Mouse (Mus musculus) A20 (cell line): ENCODE measurements at regions not wholly inside any gene's neighbourhood (a gene's known extent, or its start where the extent isn't known, plus 50 kb on each side); places are given as distances from the start of the nearest gene placed in this dataset.
A peak's percentile ranks its signal among the peaks of the same experiment; 100 is the strongest.

Experiments used
- DNase-seq: peaks from one replicate; pipeline ENCODE4 v3.0.0-alpha.2; 2011; ENCODE audit warnings: low read depth, low spot score

DNA sequence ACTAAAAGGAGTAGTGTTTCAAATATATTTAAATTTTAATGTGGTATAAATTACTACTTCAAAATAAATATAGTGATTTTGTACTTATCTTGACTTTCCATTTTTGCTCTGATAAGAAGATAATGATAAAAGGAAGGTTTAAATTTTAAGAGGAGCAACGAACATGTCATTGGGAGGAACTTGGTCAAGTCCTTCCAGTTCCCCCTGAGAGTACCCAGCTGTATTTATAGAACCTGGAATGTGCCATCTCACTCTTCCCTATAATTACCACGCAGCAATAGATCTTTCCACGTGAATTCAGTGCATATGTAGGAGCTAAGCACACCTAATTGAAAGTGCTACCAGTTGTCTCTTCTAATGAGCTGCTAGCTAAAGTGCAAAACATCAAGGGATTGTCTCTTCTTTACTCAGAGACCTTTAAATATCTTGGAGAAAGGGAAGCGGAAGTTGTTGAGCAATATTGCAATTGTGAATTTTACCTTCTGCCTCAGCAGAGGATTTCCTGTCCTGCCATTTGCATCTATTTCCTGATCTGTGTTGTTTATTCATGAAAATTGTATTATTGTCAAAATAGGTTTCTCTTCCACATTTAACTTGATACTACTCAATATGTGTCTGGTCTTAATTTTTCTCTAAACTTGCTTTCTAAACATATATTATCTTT lies 1243.0 kb upstream of the Zeb2 start:
- peak; percentile 78 for DNase-seq

DNA sequence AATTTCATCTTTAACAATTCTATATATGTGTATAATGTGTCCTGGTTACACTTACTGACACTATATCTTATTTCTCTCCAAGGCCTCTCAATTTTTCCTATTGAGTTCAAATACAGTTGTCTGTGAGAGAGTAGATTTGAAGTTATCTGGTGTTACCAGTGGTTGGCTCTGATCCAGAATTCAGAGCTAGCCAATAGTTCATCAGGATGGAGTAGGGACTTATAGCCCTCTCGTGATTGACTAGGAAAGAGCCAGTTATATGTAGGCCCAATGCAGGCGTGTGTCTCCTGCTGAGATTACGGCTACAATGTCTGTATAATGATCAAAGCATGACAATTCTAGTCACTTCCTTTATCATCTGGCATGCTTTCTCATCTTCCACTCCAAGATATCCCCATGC lies 1241.0 kb upstream of the Zeb2 start:
- DNase-seq = no peak

DNA sequence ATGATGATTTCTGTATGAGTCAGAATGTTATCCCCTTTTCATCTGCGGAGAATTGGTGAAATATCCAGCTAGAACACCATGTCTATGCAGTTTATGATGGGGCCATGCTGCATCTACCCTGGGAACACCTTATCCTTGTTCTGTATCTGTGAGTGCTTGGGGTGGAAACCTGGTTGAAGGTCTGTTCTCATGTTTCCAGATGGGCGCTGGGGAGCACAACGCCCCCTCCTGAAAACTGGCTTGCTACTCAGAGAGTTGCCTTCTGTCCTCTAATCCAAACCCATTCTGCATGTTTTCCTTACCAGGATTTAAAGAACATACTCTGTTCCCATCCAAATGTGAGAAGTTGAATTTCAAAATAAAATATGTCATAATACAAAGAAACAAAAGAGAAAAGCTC lies 1239.5 kb upstream of the Zeb2 start:
- no peak for DNase-seq

DNA sequence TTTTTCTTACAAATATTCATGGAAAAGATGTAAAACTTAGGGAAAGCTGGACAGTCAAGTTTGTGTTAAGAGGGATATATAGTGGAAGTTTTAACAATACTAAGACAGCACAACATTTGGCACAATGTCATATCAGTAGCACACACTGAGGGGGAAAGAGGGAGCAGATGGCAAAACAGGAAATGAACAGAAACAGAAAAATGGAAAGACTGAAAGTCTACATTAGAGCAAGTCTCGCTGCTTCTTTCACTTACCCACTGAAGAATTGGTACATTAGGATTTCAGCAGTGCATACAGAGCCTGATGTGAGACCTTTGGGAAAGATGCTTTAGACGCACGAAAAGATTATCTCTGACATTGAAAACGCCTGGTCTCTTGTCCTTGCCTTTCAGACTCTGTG lies 1223.5 kb upstream of the Zeb2 start:
- peak; percentile 77 for DNase-seq

DNA sequence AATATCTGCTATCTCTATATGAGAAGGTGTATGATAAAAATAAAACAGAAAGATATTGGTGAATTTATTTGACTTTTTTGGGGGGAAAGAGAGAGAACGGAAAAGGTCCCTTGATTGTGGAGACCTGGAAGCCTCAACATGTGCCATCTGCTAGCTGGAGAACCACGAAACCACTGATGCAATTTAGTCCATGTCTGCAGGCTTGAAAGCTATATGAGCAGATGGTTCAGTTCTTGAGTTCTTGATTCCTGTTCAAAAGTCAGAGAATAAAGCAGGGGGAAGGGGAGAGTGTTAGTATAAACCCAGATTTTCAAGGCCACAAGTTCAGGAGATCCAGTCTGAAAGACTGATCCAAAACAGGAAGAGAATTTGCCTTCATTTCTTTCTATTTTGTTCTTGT lies 1199.5 kb upstream of the Zeb2 start:
- no peak for DNase-seq

DNA sequence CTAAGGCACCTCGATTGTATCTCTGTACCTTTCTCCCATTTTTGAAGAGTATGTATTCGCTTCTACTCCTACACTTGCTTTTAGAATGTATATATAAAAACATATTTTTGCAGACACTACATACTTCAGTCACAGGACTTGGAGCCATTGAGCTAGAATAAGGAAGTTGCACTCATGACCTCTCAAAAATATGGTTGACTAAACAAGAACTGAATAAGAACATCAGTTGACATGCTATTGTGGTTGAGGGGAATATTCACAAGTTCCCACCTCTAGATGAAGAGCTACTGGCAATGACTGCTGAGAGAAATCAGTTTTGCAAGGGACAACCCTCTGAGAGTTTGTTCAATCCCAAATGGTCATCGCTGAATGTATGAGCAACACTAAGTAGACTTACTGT lies 1198.0 kb upstream of the Zeb2 start:
- peak; percentile 39 for DNase-seq

DNA sequence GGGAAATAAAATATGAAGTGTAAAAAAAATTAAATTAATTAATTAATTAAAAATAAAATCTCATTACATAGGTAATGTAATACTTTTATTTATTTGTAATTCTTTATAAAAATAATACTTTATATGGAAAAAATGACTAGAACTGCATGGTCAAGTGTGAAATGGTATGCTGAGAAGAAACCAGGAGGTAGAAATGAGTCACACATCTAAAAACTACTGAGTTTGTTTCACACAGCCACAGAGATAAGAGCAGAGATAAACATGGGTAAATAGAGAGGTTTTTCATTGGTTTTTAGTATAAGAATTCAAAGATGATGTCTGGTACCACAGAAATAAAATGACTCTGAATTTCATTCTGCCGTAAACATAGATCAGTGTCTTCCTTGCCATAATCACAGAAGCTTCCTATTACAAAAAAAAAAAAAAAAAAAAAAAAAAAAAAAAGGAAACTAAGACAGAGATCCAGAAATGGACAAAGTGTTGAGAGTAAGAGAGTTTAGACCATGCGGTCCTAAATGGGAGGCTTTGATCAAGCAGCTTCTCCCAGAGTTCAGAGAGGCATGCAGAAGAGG lies 1190.5 kb upstream of the Zeb2 start:
- DNase-seq = no peak

DNA sequence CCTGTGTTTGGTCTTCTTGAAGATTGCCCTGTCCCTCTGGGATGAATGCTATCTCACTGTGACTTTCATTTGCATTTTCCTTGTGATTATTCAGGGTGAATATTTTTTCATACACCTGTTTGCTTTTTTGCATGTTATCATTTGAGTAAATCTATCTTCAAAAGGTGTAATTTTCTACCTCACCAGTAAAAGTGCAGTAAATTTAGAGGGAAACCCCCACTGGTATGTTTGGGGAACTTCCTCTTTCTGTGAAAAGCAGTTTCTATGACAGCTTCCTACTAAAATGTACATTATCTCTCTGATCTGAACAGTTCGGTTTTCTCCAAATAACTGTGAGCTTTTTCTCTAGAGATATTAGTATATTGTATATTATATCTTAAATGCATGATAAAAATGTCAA lies 1185.4 kb upstream of the Zeb2 start:
- DNase-seq = peak; percentile 73

DNA sequence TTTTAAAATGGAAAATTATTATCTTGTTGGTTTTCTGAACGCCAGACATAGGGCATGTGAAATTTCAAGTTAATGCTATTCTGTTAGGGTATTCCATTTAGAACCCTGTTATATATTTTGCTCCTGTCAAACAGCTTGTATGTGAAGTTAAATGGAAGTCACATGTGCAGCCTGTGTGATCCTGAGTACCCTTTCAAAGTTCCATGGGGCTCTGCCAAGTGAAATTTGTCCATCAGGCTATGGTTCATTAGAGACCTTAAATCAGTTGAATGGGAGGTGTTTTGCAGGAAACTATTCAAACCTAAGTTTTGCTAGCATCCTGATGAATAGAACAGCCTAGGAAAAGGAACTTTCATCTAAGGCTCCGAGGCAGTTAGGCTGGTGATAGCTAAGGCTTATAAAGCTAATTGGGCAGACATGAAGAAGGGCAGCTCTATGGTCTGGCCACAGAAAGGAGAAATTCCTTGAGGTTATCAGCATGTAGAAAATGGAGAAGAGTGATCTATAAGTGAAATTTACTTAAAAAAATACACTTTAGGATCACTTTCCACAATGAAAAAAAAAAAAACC lies 1180.2 kb upstream of the Zeb2 start:
- DNase-seq = no peak

DNA sequence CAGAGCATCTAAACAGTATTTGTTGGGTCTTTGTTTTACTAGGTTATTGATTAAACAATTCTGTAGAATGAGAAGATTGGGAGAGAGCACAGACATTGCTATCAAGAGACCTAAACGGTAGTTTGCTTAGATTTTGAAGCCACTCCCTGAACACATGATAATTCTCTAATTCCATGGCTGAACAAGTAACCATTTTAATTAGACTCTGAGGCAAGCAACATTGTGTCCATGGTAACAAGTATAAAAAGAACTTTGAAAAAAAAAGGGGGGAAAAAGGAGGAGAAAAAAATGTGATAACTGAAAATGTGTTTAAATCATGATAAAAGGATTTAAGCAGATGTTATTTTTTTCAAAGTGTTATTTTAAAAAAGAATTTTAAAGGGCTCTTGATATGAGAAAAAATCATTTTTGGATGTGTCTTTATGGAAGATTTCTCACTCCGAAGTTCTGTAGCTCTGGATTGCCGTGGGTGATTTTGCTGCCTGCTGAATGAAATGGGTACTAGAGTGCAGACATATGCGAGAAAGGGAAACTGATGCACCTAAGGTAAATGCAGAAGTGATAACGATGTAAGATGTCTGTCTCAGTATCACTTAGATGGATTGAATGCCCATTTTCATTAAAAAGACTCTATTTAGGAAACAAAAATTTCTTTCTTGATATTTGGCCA lies 1166.9 kb upstream of the Zeb2 start:
- no peak for DNase-seq

DNA sequence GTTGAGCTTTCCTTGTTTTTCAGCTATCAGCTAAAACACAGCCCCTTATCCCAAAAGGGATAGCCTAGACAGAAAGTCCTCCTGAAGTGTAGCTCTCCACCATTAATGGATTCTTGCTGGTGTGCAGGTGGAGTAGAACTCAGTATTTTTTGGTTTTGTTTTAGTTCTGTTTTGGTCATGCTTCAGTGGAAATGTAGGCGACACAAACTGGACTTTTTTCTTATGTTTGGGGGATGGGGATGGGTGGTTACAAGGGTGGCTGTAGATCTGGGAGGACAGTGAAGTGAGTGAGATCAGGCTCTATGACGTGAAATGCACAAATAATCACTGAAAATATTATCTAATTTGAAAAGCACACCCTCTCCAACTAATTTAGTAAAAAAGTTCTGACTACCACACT lies 1163.6 kb upstream of the Zeb2 start:
- peak; percentile 17 for DNase-seq

DNA sequence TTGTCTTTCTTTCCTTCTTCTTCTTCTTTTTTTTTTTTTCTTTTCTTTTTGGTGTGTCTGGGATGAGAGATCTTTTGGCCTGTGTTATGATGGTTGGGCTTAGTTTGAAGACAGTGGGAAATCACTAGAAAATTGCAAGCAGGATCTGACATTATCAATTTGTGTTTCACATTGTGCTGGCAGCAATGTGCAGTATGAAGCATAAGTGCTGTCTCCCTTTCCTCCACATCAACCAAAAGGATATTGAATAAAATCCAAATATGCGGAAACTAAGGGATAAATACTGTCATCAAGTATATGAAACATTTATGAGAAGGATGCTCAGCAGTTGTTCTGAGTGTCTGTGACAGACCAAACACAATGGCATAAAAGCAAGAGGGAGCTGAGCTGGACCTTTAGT lies 1144.4 kb upstream of the Zeb2 start:
- DNase-seq = no peak

DNA sequence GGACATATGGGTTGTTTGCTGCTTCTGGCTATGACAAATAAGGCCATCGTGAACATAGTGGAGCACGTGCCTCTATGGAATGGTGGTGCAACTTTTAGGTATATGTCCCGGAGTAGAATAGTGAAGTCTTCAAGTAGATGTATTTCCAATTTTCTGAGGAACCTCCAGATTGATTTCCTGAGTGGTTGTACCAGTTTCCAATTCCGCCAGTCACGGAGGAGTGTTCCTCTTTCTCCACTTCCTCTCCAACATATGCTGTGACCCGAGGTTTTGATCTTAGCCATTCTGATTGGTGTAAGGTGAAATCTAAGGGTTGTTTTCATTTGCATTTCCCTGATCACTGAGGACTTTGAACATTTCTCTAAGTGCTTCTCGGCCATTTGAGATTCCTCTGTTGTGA lies 1134.4 kb upstream of the Zeb2 start:
- no peak for DNase-seq

DNA sequence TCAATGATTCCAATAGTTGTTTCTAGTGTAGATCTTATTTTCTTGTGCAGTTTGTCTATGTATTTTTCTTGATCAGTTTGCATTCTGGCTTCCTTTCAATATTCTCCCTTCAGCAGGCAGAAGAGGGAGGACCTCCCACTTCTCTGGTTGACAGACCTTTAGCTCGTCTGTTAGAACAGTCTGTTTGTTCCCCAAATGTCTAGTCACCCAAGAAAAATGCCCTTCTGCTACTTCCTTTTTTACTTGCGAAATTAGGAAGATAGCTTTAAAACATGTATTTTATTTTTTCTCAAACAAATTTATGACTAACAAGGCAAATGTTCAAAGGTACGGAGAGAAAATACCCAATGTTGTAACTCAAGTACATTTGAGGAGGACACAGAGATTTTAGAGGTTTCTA lies 1128.5 kb upstream of the Zeb2 start:
- DNase-seq = peak; percentile 77

DNA sequence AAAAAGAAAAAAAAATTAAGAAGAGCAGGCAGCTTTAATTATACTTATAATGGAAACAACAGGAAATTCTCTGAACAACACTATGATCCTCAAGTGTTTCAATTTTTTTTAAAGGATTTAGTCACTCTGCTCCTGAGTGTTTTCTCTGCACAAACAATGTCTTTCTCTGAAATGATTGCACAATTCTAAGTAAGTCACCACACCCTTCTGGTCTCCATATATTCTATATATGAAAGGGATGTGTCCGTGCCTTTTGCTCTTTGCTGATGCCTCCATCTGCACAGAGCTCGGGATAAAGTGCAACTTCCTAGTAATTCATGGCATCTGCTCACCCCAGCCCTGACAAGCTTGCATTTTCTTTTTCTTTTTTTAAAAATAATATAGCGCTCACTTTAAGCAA lies 1127.5 kb upstream of the Zeb2 start:
- no peak for DNase-seq

DNA sequence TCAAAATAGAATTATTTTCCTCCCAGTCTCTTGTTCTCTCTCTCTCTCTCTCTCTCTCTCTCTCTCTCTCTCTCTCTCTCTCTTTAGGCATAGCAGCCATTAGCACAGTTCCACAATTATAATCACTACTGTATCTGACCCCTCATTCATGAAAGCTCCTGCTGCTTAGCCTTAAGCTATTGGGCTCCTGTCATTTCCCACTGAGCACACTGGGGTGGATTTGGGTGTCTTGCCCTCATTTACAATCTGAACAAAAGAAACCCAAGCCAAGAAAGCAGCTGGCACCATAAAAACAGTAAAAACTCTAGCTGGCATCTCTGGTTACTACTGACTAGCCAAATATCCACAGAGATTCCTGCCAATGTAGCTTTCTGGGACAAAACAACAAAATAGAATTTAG lies 1125.6 kb upstream of the Zeb2 start:
- no peak for DNase-seq

DNA sequence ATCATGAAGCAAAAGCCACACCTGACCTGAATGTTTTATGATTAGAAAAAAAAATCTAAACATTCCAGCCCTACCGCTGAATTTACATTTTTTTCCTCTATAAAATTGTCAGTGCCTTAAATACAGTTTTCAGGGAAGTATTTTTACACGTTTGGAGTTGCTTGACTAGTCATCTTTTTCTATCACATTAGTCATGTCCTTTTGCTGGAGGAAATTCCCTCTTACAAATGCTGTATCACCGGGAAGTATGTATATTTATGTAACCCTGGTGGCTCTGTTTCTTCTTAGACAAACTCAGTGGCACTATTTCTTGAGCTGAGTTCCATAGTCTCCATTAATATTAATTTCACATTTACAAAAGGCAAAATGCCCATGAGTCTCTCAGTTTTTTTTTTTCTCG lies 1122.7 kb upstream of the Zeb2 start:
- no peak for DNase-seq

DNA sequence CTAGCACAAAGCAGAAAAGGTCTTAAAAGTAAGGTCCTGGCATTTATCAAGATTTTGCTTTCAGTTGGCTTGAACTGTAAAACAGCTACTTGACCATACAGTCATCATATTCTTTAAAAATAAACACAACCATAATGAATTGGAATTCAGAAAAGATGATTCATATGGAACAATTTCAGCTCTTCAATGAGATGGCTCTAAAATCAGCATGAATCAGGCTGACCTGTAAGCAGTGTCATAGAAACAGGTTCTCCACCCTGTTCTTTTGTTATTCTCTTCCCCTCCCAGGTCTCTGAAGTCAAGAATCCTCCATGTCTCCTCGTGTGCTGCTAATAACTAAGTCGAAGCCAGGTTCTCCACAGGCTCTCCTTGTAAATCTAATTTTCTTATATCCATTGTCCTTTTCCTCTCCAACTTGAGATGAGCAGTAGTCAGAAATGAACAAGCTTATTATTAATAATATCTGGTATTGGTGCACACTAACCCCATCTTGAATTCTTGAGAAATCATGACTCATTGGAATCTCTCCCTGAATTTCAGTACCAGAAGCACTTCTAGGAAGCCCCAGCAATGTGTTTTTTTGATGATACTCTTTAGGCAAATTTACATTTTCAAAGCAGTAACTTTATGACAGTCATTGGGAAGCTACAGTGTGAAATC lies 1113.7 kb upstream of the Zeb2 start:
- no peak for DNase-seq

DNA sequence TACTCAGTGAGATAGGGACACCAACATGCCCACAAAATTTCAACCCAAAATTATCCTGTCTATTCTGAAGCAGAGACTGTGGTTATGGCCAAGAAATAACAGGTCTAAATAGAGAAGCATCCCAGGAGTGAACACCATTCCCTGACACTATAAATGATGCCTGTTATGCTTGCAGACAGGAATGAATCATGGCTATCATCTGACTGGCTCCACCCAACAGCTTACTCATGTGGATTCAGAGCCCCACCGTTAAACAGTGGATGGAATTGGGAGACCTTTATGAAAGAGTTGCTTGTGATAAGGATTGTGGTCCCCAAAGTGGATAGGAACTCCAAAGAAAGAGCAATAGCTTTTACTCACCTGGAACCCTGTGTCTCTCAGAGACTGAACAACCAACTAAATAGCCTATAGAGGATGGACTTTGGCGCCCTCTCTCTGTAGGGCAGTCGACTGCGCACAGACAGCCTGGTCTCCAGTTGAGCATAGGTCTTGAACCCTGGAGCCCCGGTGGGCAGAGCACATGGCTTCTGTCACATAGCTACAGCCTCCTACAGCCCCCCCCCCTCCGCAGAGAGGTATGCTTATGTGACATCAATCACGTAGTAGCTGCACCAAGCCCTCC lies 1101.3 kb upstream of the Zeb2 start:
- DNase-seq = peak; percentile 42

DNA sequence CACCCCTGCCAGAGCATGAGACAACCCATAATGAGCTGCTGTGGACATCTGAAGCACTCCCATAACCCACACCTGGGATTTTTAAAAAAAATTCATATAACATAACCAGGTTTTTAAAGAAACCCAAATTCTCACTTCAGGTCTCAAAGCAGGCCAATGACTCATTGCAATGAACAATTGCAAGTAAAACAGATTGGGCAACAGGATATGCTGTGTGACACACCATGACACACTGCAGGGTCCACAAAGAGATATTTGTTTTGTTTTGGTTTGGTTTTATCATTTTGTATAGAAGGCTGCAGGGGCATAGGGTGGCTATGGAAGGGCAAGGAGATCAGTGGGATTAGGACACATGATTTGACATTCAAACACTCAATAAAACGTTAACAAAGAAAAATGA lies 1082.1 kb upstream of the Zeb2 start:
- no peak for DNase-seq

DNA sequence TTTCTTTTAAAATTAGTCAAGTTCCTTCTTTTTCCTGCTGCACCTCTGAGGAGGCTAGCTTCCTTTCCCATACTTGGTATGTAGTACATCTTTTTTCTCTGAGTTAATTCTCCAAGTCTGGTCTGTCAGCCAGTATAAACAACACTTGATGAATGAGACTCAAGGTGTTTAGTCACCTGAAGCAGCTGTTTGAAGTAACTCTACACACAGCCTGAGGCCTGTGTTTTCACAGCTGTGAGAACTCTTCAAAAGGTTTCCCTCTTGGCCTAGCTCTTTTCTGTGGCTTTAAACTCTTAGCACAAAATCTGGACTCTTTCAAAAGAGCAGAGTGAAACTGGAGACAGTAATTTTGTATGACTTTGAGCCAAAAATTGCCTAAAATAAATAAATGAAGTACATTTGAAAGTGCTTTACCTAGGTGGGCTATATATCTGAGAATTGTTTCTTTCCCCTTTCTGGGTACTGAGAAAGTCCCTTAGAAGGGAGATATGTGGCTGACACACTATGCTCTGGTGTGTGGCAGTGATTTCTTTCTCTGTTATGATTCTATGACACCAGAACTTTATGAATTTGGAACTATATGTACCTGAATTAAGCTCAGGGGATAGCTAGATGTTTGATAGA lies 1070.2 kb upstream of the Zeb2 start:
- peak; percentile 16 for DNase-seq

DNA sequence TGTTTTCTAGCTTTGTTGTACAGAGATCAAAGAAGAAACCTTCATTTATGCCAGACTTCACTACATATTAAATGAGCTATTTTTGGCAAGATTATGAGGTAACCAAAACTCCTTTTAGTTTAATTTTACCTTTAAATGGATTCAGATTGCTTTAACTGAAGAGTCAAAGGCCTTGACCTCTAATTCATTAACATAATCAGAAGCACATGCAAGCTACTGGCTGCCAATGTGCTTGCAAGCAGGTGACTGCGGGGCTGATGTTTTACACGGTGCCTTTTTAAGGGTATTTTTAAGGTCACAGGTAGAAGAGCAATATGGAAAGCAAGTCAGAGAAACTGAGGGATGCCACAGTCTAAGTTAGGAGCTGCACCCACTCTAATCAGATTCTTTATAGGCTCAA lies 1066.0 kb upstream of the Zeb2 start:
- DNase-seq = no peak
